Mouse (Mus musculus) left cerebral cortex, adult 9 months (tissue): Measurements from ENCODE around the gene Srd5a1.

Experiments used
- DNase-seq, 2 experiments: peaks; one replicate each; pipeline ENCODE4 v3.0.0; 2022; ENCODE audit warnings: low spot score in 2 of 2

Srd5a1 gene

DNA sequence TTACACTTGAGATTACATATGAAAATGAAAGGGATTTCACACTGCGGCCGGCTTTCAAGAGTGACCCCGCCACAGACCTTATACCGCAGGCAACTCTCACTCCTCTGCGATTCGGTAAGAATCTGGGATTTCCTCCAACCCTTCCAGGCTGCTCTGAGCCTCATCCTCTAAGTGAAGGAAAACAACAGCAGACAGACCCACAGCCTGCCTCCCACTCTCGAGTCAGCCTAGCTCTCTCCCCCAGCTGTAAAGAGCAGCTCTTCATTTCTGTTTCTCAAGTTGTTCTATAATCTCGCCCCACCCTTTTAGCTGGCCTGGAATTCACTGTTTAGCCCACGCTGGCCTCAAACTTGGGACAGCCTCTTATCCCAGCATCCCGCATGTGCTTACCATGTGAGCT is 69.5 kb downstream of the Srd5a1 start:
- peak in 1 of 2 experiments; percentile 78 for DNase-seq

DNA sequence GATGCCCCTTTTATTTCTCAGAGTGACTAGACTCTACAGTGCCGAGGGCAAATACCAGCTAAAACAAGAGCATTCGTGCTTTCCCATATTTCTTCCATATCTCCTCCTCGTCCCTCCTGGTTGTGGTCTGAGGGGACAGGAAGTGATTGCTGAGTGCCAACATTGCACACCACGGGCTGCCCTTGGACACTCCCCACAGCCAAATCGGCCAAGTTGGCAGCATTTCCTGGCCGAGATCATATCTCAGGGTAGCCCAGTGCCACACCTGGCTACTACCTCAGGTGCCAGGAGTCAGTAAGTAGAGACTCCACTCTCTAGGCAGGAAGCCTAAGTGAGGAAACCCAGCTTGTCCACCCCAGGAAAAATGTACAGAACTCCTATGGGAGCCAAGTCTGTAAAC is 70.0 kb downstream of the Srd5a1 start:
- DNase-seq, result no peak

DNA sequence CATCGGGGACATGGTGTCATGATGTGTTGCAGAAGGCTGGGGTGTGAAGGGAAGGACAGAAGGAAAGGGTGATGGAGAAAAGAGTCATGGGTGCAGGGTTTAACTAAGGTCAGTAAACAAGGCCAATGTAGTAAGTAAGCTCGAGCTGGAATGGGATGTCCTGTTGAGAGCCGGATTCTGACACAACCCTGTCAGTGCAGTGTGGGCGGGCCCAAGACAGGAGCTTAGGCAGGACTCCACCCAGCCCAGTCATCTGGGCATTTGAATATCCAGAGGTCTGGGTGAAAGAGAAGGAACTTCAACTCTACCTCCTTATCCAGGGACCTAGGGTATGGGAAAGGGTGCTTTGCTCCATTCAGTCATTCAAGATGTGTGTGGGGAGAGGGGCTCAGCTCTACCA is 72.9 kb downstream of the Srd5a1 start:
- no peak for DNase-seq

DNA sequence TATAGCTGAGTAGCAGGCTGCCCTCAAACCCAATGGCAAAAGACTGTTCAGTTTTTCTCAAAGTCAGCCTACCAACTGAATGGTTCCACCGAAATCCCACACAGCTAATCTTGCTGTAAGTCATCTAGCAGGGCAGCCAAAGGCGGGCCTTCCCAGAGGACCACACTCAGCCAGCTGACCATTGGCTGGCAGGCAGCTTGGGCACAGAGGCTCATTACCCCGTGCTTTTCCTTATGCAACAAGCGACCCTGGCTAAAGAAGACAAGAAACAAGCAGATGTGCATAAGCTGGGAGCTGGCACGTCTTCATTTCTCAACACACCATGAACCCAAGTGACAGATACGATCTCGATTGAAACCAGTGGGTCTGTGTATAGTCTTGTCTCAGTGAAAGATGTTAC is 73.9 kb downstream of the Srd5a1 start:
- DNase-seq, result no peak

DNA sequence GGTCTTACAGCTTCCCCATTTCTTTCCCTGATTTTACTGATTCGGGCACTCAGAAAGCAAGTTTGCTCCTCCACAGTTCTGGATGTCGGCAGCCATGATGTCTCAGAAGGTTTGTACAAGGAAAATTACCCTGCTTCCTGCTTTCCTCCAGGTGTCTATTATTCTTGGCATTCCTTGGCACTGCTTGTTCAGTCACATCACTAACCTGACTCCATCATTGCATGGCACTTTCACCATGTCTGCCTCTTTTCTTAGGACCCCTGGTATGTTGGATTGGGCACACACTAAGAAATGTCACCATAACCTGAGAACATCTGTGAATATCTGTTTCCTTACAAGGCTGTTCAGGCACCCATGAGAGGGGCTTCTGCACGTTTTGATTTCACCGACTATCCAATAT is 75.2 kb downstream of the Srd5a1 start:
- DNase-seq, result no peak

DNA sequence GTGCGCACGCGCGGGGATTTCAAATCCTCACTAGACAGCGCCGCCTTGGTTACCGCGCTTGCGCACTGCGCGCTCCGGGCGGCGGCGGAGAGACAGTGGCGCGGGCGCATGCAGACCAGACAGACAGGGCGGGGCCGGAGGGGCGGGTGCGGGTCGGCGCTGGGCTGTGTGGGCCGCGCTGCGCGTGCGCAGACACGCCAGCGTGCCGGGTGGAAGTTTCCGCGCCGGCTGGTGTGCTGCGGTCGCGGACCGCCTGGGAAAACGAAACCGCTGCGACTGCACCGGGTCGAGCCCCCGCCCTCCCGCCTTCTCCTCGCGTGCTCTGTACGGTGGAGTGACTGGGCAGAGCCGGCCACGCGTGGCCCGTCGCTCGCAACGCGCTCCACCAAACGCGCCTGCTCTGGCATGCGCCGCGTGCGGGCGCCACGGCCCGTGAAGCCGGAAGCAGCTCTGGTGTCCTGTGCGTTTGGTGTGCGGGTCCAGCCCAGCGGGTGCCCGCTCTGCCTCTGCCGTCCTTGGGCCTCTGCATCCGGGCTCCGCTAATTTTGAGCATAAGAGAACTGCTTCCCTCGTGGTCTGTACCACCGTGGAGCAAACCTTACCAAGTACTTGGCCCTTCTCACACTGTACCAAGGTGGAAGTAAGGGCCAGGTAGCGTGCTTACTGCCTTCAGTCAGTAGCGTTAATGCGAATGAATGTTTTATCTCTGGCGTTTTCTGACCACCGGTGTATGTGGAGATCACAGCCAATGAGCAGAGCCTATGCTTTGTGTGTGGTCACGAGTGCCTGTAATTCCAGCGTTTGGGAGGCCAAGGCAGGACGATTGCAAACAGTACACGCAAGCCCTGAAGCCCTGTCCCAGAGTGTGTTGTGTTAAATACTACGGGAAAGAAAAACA is 76.3 kb downstream of the Srd5a1 start:
- DNase-seq, result peak; percentile 93 to 97

DNA sequence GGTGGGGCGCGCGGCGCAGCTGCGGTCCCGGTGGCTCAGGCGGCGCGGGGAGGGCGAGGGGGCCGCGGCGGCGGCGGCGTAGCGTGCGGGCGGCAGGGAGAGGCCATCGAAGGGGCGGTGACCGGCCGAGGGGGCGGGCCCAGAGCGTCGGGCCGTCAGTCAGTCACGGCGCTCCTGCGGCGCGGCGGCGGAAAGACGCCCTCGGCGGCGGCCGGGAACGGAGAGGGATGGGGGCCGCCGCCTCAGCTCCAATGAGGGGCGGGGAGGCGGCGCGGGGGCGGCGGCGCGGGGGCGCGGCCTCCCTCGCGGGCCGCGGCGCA is 76.9 kb downstream of the Srd5a1 start, which contains the start of gene Tent4a:
TSS of gene Tent4a (minus strand) at position 284 of the 320 bp plus-strand sequence.
- no peak for DNase-seq

DNA sequence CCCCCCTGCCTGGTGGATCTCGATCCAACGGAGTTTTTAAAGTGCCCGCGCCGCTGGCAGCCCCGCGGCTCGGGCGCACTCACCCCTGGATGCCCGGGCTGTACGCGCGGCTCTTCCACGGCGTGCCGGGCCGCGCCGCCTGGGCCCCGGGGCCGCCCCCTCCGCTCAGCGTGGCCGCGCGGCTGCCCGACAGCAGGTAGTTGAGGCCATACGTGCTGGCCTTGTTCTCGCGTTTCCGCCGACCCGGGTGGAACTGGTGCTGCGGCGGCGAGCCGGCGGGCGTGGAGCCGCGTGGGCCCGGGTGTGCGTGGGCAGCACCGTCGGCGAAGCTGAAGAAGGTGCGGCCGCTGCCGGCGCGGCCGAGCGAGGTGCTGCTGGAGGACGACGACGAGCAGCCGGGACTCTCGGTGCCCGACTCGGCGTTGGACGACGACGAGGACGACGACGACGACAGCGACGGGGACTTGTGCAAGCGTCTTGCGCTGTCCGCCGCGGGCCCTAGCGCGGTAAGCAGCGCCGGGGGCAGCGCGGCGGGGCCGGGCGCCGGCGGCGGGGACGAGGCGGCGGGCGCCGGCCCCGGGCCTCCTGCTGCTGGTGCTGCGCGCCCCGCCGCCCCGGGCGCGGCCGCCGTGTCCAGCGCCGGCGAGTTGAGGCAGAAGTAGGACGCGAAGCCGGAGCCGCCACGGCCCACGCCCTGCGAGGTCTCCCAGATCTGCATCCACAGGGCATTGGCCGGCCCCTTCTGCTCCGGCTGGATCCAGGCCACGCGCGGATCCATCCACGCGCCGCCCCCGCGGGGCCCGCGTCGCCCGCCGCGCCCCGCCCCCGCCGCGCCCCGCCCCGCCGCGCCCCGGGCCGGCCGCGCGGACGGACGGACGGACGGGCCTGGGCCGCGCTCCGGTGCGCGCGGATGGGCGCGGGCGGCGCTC is 77.6 kb downstream of the Srd5a1 start, which contains the start of gene Nsun2:
TSS of gene Nsun2 (plus strand) at position 342 of the 929 bp plus-strand sequence.
- no peak for DNase-seq

DNA sequence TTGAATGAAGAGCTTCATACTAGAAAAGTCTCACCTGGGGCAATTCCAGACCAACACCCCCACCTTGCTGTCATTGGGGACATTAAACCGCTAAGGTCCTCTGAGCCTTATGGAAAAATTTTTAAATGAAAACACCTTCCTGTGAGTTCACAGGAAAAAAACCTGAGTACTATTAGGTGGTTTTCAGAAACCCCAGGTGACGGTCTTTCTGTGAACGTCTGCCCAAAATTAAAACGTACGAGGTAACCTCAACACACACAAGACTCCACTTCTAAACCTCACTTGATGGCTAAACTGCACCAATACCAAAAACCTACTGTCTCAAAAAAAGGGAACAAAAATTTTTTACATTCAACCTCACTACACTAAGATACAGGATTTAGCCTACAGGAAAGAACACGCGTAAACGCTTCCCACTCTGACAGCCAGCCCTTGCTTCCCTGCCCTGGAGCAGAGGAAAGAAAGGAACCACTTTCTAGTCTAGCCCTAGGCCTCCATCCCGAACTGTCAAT is 78.3 kb downstream of the Srd5a1 start:
- DNase-seq, result no peak

DNA sequence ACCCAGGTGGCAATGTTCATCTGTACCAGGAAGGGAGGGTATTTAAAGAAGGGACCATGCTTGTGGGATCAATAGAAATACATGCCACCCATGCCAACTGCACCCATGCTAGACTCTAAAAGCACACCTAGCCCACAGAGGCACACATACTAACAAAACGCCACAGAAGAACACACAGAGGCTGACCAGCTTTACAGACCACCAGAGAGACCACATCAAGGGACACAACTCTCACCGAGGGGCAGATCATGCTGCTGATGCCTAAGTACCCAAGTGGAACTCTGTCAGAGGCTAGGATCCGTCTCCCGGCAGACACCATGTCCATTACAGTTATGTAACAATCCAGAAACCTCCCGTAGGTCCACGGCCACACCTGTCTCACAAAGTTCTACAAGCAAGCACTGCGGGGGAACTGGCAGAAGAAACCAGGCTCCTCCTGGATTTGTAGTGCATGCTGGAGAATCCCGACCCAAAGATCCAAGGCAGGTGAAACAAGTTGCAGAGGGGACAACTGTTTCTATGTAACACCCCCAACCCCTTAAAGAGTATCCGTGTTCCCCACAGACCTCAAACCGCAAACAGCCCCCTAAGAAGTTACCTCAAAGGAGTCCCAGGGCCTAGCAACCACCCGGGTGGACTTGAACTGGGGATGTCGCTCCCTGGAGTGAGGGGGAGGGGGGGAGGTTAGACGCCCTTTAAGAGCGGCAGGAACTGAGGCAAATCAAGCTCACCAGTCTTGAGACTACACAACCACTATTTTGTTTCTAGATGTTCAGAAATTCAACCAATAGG is 78.9 kb downstream of the Srd5a1 start:
- DNase-seq, result no peak

DNA sequence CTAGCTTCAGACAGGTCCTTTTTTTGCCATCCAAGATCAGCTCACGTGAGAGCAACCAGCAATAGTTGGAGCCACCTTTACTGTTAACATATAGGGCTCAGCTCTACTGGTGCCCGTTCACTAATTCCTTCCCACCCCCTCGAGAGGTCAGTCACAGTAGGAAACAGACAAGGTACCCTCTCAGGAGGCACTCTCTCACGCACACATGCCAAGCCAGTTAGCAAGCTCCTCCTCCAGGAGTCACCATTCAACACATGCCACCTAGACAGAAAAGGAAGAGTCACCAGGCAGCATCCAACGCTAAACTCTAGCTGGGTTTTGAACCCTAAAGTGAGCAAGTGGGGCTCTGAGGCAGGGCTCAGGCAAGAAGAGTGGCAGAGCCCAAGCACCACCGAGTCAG is 79.8 kb downstream of the Srd5a1 start:
- no peak for DNase-seq

DNA sequence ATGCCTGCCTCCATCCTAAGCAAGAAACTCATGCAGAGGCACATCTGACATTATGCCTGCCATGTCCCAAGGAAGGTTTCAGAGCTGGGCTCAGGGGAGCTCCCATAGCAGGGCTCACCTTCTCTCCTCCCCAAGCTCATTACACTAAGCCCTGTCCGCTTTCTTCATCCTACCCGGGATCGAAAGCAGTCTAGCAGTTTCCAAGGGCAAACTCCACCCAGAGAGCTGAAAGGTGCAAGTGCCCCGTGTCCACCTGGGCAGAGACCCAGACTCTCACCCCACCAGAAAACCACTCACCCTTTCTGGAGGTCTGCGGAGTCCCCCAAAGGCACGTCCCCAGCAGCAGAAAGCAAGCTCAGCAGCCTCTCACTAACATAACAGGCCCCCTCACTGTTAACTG is 80.3 kb downstream of the Srd5a1 start:
- DNase-seq, result no peak

DNA sequence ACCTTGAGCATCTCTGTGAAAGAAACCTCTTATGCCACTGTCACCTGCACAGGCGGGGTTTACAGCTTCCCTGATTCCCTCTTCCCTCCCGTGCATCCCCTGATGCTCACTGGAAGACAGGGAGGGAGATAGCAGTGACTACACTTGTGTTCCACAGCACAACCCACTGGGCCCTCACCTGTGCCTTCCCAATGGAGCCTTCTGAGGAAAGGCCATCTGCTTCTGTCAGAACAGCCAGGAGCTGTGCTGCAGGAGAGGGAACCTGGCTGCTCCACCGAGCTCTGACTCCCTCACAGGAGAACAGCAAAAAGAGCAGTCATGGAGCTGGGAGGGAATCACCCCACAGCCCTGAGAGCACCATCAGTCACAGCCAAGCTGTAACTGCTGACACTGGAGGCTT is 81.1 kb downstream of the Srd5a1 start:
- DNase-seq, result no peak

DNA sequence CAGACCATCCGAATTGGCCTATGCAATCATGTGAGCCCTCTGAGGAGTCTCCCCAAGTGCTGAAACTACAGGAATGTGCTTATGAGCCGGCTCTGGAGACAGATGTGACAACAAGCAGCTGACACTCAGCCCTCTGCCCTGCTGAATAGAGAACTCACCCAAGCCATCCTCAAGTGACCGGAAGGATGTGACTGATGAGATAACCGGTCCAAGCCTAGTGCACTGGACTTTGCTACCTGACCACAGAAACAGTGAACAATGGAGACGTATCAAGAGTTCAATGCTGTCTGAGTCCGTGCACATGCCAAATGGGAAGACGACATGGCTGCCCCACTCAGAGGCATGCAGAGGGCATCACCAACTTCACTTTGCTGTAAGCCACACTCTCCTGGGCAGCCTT is 82.7 kb downstream of the Srd5a1 start:
- DNase-seq, result no peak

DNA sequence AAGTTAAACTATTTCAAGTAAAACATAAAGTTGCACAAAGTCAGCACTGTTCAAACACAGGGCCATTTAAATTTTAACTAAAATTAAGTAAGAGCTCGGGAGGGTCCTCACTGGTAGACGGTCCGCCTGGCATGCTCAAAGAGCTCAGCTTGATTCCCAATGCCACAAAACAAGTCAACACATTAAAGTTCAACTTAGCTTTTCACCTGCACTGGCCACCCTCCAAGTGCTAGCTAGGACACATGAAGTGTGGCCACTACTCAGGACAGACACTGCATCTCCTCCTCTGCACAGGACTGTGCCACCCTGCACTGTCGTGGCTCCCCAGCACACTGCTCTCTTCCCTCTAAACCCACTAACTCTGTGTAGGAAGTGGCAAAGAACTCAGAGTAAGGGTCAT is 85.4 kb downstream of the Srd5a1 start:
- DNase-seq, result no peak

DNA sequence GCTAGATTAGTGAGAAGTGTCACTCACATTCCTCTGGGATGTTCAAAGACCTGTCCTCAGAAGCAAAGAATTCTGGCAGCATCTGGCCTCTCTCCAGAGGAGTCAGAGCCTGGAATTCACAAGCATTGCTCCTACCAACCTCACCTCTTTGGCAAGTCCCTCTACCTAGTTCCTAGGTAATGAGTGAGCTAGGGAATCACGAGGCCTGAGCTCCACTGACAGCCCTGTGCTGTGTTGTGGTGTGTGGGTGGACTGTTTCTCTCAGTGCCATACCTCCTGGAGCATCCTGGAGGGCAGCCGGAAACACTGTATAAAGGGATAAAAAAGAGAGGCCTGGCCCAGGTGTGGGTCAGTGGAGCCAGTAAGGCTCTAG is 87.1 kb downstream of the Srd5a1 start:
- no peak for DNase-seq
